Mouse (Mus musculus): ENCODE measurements at regions not wholly inside any gene's neighbourhood (a gene's known extent, or its start where the extent isn't known, plus 50 kb on each side); places are given as distances from the start of the nearest gene placed in this dataset.
"Not testable (repeated sequence)": the region's sequence is repeated elsewhere in the genome, so short reads cannot be mapped to it uniquely, and the experiment has no call there.

DNA sequence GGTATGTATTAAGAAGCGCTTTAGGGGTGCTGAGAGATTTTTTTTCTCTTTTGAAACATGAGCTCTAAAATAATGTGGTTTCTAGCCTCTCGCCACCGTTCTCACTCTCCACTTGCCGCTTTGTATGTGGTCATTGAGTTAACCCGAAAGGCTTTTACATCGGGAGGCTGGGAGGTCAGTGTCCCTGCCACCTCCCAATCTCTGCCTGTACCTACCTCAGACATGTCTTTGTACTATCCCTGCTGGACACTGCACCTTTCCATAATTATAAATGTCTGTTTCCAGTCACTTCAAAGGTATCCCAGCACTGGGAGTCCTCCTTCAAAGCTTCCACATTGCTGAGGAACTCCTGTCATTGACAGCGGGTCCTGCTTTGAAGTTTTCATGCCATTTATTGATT, 347.6 kb upstream of the Tbc1d2b start:
- intact Hi-C loops (cut with DNase I), result no loop called here
- no peak for DNase-seq

DNA sequence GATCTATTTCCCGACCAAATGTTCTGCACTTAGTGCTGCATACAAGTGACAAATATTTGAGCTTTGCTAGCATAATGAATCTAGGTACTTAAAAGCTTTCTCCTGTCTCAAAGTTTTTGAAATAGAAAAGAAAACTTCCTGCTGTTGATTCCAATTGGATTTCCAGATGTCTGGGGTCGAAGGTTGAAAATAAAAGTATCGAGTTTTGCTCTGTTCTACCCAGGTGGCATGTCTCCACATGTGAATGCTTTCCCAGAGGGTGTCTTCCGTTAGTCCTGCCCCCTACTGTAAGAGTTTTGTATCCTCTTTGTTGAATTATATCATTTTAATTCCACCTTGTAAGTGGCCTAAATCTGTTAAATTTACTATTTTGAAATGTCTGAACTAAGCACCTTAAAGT, 327.3 kb upstream of the Tbc1d2b start:
- intact Hi-C loops (cut with DNase I), result no loop called here
- DNase-seq, result no peak

DNA sequence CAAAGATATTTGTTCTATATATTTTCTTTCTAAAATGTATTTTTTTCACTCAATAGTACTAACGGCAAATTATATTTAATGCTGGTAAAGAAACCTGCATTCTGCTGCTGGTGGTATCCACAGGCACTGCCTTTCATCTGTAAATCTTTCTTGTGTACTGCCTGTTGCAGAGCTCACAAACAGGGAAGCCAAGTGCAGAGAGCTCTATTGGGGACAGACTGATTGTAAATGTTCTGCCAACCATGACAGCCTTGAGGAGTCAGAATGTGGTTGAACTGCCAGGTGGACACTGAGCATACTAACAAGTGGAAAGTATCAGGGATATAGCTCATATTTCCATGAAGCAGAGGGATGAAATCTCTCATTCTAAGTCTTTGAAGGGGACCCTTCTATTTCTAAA, 286.1 kb upstream of the Tbc1d2b start:
- intact Hi-C loops (cut with DNase I), result no loop called here
- DNase-seq, result no peak

DNA sequence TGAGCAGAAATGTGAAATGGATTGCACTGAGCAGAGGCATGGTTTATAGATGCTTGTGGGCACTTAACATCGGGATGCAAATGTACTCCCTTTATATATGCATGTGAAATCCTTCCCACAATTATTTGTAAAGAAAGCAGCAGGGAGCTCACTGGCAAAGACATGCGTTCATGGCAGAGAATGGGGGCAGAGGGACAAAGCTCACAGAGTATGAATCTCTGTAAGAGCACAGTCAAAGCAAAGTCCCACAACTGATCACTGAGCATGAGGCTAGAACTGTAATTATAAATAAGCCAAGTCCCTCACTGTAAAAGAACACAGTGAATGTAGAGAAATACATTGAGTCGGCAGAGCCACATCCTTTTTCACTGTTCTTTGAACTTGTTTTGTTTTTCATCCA, 285.6 kb upstream of the Tbc1d2b start:
- DNase-seq, result no peak
- intact Hi-C loops (cut with DNase I), result no loop called here

DNA sequence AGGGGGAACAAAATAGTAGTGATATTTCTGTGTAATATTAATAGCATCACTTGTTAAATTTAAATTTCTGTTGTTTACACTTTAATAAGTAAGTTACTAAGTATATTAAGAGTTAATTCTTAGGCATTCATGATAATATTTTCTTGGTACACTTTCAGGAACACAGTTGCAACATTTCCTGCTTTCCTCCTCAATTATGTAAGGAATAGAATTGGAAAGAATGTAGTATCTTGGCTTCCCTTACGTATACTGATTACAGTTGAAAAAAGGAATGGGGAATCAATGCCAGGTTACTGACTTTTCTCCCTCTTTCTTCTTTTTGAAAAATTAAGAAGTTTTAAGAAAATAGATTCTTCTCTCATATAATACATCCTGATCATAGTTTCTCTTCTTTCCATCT, 277.3 kb upstream of the Tbc1d2b start:
- no peak for DNase-seq
- intact Hi-C loops (cut with DNase I), result no loop called here

DNA sequence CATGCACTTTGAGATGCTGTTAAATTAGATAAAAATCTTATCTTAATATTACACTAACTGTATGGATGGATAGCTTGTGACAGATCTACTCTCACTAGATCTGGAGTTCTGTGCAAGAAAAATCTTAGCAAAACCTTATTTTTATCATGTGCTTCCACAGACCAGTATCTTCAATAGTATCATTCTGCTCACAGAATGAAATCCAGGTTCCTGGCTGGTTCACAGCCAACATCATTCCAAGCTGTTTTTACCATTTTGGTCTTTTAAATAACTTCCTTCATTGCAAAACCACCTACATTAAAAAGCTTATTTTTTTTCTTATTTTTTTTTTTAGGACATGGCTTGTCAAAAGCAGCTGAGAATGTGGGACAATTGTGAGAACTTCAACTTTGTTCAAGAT, 276.1 kb upstream of the Tbc1d2b start:
- intact Hi-C loops (cut with DNase I), result no loop called here
- DNase-seq, result no peak

DNA sequence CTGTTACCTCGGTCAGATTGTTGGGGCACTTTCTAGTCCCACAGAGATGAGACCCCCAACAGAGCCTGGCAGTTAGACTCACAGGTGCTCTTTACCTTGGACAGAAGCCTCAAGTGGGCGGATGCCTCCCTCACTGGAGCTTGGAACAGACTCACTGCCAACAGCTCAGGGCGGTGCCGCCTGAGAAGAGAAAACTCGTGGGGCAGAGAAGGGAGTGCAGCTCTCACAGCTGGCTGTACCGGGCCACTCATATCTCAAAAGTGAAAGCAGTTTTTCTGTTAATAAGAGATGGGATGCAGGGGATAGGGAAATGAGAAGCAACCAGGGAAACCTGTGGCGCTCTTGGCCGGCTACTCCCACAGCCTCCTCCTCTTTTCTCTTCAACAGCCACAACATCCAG, 267.1 kb upstream of the Tbc1d2b start:
- peak; percentile 15 to 28 for DNase-seq
- intact Hi-C loops (cut with DNase I), result not testable (repeated sequence)

DNA sequence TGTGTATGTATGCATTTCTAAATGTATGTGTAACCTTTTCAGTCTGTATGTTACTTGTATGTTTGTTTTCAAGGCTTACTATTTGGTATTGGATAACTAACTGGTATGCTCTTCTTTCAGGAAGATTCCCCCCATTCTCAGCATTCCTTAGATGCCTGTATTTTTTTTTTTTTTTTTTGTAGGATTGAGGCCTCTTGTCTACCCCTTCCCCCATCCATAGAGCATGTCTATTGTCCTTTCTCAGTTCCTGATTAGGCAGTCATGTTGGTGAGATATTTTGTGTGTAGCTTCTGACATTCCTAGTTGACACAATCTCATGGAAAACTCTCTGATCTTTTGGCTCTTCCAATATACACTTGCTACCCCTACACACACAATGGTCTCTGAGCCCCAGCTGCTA, 262.8 kb upstream of the Tbc1d2b start:
- no peak for DNase-seq
- intact Hi-C loops (cut with DNase I), result no loop called here

DNA sequence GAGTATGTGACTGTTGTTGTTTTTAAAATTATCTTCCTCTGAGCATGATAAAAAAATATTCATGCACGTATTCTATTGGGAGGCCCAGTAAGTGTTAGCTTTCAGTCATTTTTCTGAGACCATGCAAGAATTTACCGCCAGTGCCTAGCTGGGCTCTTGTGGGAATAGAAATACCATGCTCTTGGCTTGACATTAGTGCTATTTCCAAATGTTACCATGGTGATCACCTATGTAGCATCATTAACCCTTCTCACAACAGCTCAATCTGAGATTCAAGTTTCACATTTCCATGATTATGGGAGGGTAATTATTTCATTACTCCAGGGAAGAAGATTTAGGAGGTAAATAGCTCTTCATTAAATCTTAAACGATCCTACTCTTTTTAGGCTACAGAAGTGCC, 250.6 kb upstream of the Tbc1d2b start:
- no peak for DNase-seq
- intact Hi-C loops (cut with DNase I), result no loop called here

DNA sequence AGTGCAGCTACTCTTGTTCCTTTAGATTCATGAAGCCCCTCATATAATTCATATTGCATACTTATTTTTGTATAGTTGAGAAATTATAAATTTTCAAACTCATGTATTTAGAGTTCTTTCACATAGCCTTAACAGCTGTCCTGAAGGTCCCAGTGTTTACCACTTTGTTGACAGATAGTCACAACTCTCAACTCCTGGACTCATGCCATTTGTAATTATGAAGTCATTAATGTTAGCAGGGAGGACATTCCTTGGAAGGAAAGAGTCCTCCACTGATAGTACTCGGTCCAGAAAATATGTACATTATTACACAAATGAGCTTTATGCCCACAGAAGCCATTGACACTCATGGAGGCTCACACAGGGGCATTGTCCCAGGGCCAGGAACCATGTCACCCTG, 224.3 kb upstream of the Tbc1d2b start:
- intact Hi-C loops (cut with DNase I), result no loop called here

DNA sequence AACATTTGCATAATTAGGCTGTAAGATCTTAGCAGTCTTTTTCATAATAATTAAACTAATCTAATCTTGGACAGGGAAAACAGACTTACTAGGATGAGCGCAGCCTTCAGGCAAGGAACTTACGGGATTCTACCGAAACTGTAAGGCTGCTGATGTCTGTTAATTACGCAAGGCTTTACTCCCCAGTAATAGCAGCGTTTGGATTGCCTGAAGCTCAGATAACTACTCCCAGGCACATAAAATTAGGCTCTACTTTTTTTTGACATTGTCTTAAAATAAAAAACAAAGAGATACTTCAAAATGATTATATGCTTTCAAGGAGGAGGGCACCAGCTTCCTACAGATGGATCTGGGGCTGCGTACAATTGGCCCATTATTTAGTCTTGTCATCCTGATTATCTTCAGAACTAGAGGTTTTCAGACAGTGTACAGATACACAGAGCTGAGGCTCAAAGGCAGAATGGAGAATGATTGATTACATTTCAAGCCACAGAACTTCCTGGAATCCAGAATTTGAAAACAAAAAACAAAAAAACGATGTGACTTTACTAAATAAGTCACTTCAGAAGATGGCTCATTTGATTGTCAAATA, 220.1 kb upstream of the Tbc1d2b start:
- no peak for DNase-seq
- intact Hi-C loops (cut with DNase I), result no loop called here

More for the DNA sequence above, 224.3 kb upstream of the Tbc1d2b start:
- DNase-seq, result no peak

DNA sequence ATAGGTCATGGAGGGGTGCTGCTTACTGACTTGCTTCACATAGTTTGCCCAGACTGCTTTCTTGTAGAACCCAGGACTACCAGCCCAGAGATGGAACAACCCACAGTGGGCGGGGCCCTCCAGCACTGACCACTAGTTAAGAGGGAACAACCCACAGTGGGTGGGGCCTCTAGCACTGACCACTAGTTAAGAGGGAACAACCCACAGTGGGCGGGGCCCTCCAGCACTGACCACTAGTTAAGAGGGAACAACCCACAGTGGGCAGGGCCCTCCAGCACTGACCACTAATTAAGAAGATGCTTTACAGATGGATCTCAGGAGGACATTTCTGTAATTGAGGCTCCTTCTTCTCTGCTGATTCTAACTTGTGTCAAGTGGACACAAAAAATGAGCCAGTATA, 180.0 kb upstream of the Tbc1d2b start:
- DNase-seq, result no peak
- intact Hi-C loops (cut with DNase I), result no loop called here

DNA sequence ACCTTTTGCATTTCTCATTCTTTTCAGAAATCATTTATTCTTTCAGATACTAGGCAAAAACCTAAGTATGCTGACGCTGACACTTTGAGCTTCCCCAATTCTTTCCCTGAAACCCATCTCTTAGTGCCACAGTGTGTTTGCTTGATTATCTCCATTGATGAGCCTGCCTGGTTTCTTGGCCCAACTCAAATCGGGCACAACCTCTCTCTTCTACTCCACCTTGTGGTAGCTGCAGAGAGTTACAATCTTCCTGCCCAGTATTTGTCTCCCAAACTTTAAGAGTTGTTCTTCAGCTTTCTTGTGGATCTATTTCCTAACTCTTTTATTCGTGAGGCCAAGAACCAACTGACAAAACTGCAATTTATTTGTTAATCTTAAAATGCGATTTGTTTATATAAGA, 176.4 kb upstream of the Tbc1d2b start:
- intact Hi-C loops (cut with DNase I), result loop anchor here (1.0 to 5.0 kb wide), 2 partner anchors 220 to 241 kb away; no protein-coding TSS in a partner anchor
- no peak for DNase-seq

DNA sequence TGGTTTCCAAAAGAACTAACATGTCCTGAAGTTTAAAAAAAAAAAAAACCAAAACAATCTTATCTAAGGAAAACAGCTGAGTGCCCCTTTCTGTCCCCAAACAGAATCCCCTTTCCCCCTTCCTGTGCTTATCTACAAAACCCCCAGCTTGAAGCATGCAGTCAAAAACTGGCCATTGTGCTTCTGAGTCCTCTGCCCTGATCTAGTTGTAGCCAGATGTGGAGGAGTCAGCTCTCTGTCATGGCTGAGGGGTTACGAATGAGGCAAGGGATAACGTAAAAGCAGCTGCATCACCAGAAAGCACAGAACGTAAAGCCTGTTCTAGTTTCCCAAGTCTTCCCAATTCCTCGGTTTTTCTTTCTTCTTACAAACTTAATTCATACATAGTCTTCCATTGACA, 164.3 kb upstream of the Tbc1d2b start:
- no peak for DNase-seq
- intact Hi-C loops (cut with DNase I), result no loop called here

DNA sequence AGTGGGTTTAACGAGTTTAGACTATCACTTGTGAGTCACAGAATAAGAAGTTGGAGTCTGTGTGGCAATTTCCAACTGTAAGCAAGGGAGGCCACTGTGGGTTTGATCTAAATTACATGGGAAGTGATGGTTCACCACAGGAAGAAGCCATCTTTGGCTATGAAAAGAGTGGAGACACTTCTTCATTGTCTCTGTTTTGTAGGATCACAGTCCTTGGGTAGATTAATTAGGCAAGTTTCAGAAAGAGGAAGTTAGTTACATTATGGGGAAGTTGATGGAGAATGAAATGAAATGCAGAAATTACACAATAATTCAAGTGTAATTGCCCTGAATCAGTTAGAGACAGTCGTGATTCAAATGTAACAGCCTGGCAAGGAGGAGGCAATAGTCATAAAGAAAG, 160.3 kb upstream of the Tbc1d2b start:
- DNase-seq, result no peak
- intact Hi-C loops (cut with DNase I), result no loop called here

DNA sequence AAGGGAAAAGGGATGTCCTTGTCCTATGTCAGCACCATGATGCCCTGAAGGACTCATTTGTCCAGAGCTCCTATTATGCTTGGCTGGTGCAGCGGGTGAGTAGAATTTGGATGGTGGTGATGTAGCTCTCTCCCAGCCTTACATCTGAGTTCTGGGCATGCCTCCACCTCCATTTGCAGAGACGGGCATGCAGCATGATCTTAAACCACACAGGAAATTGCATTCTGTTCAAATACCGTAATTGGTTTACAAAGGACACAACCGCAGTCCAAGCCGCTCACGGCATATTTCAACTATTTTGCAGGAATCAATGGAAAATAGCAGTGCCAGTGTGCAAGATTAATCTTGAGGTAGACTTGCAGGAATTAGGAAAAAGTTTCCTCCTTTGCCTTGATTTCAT, 151.1 kb upstream of the Tbc1d2b start:
- DNase-seq, result no peak
- intact Hi-C loops (cut with DNase I), result no loop called here

DNA sequence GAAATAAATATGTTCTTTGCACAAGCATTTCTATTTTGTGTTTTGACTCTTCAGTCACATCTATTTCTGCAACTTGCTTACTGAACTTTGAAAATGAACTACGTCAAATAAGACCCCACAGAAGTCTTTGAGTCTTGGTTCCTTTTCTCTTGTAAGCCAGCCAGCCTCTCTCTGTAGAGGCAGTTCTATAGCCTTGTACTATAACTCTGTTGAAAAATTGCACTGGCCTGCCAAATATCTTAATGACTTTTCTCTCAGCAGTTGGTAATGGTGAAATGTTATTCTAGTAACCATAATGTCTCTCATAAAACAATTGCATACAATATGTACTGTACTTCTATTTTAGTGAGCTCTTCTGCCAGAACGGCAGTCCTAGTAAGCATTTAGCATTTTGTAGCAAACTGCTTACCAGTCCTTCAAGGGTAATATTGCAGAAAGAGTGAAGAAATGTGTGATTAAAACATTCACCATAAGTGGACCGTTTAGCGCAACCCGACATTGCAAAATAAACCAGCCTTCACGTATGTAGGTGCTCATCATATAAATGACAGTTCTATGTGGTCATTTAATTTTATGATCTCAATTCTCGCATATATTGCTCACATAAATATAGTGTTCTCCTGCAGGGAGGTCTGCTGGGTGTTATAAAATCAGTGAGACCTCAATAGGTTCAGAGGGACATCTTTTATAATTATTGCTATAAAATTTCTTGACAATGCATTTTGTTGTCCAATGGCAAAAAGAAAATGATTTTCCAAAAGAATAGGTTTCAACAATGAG, 149.3 kb upstream of the Tbc1d2b start:
- intact Hi-C loops (cut with DNase I), result no loop called here

DNA sequence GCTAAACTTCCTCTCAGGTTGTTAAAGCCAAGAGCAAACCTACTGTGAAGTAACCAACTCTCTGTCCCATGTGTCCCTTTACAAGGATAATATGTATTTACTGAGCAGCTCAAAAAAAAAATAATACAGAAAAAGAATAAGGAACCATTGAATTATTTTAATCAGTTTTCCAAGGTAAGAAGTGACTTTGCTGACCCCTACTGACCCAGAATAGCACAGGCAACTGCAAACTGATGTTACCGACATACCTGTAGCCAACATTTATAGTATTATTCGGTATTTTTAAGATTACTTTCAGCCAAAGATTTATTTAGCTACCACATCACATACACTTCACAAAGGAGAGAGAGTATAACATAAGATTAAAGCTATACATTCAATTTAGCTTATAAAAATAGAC, 138.2 kb upstream of the Tbc1d2b start:
- no peak for DNase-seq
- intact Hi-C loops (cut with DNase I), result loop anchor here (1.0 kb wide), 1 partner anchor 202 kb away; no protein-coding TSS in a partner anchor

More for the DNA sequence above, 149.3 kb upstream of the Tbc1d2b start:
- DNase-seq, result no peak

DNA sequence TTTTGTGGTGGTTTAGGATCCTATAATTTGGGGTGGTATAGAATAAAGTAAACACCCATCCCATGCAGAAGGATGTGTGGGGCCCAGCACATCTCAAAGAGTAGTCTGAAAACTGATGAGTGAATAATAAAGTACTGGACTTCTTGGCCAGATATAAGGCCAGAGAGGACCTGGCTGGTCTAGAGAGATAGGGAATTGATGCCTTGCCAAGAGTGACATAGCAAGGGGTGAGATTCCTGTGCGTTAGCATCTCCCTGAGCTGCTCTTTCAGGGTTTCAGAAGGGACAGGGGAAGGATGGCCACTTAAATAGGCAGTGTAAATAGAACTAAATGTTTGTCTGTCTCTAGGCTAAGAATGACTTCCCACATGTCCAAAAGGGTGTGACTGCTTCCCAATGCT, 137.0 kb upstream of the Tbc1d2b start:
- no peak for DNase-seq
- intact Hi-C loops (cut with DNase I), result no loop called here

DNA sequence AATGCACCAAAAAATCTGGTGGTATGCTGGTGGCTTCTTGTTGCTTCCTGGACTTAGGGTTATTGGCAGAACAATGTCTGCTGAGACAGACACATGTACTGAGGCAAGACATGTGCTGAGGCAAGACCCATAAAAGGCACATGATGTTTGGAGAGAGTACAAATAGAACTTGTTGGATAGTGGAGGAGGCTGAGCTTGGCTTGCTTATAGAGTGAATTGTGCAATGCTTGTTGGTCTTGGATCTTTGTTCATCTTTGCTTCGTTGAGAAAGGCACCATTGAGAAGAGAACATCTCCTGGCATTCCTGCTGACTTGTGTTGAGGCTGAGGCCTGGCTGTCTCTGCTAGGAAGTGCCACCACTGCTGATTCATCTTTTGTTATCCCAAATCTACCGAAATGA, 117.8 kb upstream of the Tbc1d2b start:
- DNase-seq, result no peak
- intact Hi-C loops (cut with DNase I), result no loop called here

DNA sequence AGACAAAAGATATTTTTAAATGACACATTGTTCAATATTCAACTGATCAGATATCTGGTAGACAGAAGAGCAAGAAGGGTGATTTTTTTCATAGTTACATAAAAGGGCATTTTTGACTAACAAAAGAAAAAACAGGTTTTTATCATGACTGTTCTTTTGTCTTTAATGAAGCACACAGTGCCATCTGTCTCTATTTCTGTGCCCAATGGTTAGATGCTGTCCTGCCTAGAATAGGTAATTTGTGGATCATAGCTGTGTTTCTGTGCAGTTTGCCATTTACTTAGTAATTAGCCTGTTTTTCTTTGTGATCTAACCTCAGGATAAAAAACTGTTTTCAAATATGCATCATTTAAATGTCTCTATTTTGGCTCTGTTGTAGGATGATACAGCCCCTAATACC, 114.4 kb upstream of the Tbc1d2b start:
- intact Hi-C loops (cut with DNase I), result no loop called here
- no peak for DNase-seq

DNA sequence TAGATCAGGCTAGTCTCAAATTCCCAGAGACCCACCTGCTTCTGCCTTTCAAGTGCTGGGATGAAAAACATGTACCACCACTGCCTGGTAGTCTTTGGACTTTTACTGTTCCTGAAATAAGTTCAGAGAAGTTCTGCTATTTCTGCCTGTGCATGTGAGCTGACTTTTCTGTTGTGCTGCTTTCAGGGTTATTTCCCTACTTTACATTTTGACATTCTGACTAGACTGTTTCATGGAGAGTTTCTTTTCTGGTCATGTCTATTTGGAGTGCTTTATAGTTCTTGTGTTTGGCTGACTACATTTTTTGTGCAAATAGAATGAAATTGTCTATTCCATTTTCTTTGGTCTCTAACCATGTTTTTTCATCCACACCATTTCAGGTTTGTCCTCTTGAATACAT, 109.5 kb upstream of the Tbc1d2b start:
- no peak for DNase-seq

DNA sequence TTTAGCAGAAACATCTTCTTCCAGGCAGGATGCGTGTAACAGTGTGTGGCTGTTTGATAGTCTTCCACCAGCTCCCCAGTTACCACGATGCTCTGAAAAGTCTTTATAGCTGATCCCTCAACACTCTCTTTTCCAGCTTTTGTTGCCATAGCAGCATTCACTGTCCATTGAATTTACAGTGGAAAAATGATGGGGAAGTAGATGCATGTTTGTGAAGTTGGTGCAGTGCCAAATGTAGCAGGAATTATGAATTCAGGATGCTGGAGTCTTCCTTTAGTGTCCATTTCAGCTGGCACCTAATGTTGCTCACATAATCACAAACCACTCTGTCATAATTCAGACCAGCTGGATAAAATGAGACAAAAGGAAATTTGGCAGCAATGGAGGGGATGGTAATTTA, 99.0 kb upstream of the Tbc1d2b start:
- no peak for DNase-seq
- intact Hi-C loops (cut with DNase I), result no loop called here

More for the DNA sequence above, 109.5 kb upstream of the Tbc1d2b start:
- intact Hi-C loops (cut with DNase I), result no loop called here
